Mouse (Mus musculus) liver, adult 2 months (tissue): ENCODE measurements around the gene Hddc3.

Experiments
- CTCF ChIP-seq: fragments of 200-500 bp; IDR thresholded peaks from 2 replicates; pipeline ENCODE4 v1.5.1; 2011; ENCODE audit warnings: low read depth, low read length, control low read depth
- POLR2A ChIP-seq: fragments of 200-500 bp; IDR thresholded peaks from 2 replicates; pipeline ENCODE4 v1.6.1; 2011; ENCODE audit warnings: low read length, control low read depth; ENCODE audit not compliant: insufficient read depth; ENCODE audit errors: extremely low read depth

DNA sequence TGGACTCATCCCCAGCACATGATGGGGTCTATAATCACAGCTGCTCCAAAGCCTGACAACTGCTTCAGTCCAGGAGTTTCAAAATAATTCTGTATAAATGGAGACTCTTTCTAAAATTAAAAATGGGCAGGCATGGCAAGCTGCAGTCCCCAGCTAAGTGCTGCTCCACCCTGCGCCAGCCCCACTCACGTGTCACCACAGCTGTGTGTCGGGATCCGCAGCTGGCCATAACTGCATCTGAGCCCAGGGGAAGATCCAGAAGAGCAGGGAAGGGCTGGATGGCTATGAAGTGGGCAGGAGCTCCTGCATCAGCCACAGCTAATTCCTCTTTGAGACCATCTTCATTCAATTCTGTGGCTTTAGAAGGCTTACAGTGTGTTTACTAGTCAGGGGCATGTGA, 24.2 kb upstream of the Hddc3 start:
- TF ChIP-seq CTCF = no peak
- no peak for TF ChIP-seq POLR2A
